Mouse (Mus musculus): ENCODE measurements around the gene Tmem117.

- TF ChIP-seq CTCF (conservative IDR thresholded peaks at IDR 0.05; ENCODE audit: insufficient read depth, insufficient read length, low read depth, low read length) (no peak), POLR2A (IDR thresholded peaks at IDR 0.05; ENCODE audit: low read depth, low read length) (no peak)
Observed at GRCm38 (mm10) chr15:95028862-95029486, 399.9 kb downstream of the Tmem117 start.
